13 mouse cellular contexts compared by ENCODE assay signal in genomic region chr6:72091007-72091406, GRCm38 (mm10). TPM values are rescaled to one million over a fixed set of nuclear protein-coding genes. Genes with fewer than 3 reads are reported as not detected.
DNase-seq lines count a peak whose midpoint lies in the region; ATAC-seq and TF ChIP-seq lines count a peak whose summit lies in the region.
"Had no signal": no experiment of that assay in that cellular context is flagged by ENCODE, and none has a peak within 500 bp of the region (broad histone marks: within the 10 kb centered on the region; RNA-seq: fewer than 3 reads in every experiment).

No protein-coding gene starts in this region.

- TF ChIP-seq CTCF in left cerebral cortex, adult 2 months (IDR thresholded peaks at IDR 0.05) = no peak

- ATAC-seq in kidney, embryonic 16.5 days (ENCODE audit: low FRiP score, low TSS enrichment) = peak; percentile 54; the same call in 1 of the 2 replicates
- ATAC-seq: forebrain, embryonic 13.5 days had no signal

- DNase-seq in kidney, postnatal 25 days = no peak
- DNase-seq in ES-CJ7 (ENCODE audit: low read depth, low spot score) (peak; percentile 44), ZHBTc4 (ENCODE audit: low read depth, low spot score) (peak; percentile 78)
- DNase-seq in limb, embryonic 10.5 days (ENCODE audit: low spot score) = peak; percentile 45
- DNase-seq in thymus, postnatal 14 days = no peak
- no peak for DNase-seq in left cerebral cortex, adult 2 months (ENCODE audit: extremely low spot score in 1 of 2, low spot score in 2 of 2)
- DNase-seq in gastrocnemius, postnatal 36 days = no peak
- DNase-seq: adrenal gland, adult 8-10 months; gastrocnemius, postnatal 25 days; layer of hippocampus, adult 9-11 months; liver had no signal

- no peak overlapping the region; the same call in 1 of the 2 replicates for H3K9ac ChIP-seq in kidney, embryonic 16.5 days (replicated peaks; ENCODE audit: low read length)
- H3K9ac ChIP-seq: forebrain, embryonic 13.5 days had no signal

- peaks cover 23% of the 10 kb centered on the region for H3K4me1 ChIP-seq in kidney, embryonic 16.5 days (ENCODE audit: insufficient read depth, low read length)
- peaks cover 11% of the 10 kb centered on the region for H3K4me1 ChIP-seq in limb, embryonic 10.5 days
- H3K4me1 ChIP-seq: forebrain, embryonic 13.5 days had no signal

- H3K4me2 ChIP-seq in kidney, embryonic 16.5 days (replicated peaks; ENCODE audit: low read depth, low read length) = no peak overlapping the region
- H3K4me2 ChIP-seq: forebrain, embryonic 13.5 days had no signal

- WGBS in kidney, embryonic 16.5 days = 44% methylated on average over 6 of the region's 6 CpGs
- 46% methylated on average over 6 of the region's 6 CpGs for WGBS in limb, embryonic 10.5 days

- H3K9me3 ChIP-seq in kidney, embryonic 16.5 days (ENCODE audit: low read length) = no peaks in the 10 kb centered on the region
- no peaks in the 10 kb centered on the region for H3K9me3 ChIP-seq in limb, embryonic 10.5 days (replicated peaks)
- H3K9me3 ChIP-seq: forebrain, embryonic 13.5 days had no signal

- no peaks in the 10 kb centered on the region for H3K27me3 ChIP-seq in kidney, embryonic 16.5 days (ENCODE audit: insufficient read depth, low read length)
- H3K27me3 ChIP-seq in limb, embryonic 10.5 days (ENCODE audit: low read depth, poor library complexity, severe bottlenecking) = no peaks in the 10 kb centered on the region
- H3K27me3 ChIP-seq: forebrain, embryonic 13.5 days had no signal

- no peak overlapping the region for H3K4me3 ChIP-seq in kidney, embryonic 16.5 days (ENCODE audit: low read length)
- H3K4me3 ChIP-seq in limb, embryonic 10.5 days = no peak overlapping the region
- H3K4me3 ChIP-seq in left cerebral cortex, adult 2 months = no peak overlapping the region
- H3K4me3 ChIP-seq: forebrain, embryonic 13.5 days had no signal

- H3K27ac ChIP-seq in kidney, embryonic 16.5 days (ENCODE audit: low read length) = no peak overlapping the region
- peak overlapping the region; percentile 66 for H3K27ac ChIP-seq in limb, embryonic 10.5 days
- H3K27ac ChIP-seq in left cerebral cortex, adult 2 months = no peak overlapping the region
- H3K27ac ChIP-seq: forebrain, embryonic 13.5 days had no signal

- H3K36me3 ChIP-seq in kidney, embryonic 16.5 days (ENCODE audit: insufficient read depth, low read length) = no peaks in the 10 kb centered on the region
- no peaks in the 10 kb centered on the region for H3K36me3 ChIP-seq in limb, embryonic 10.5 days

- intact Hi-C loops in left cerebral cortex, adult 2 months (cut with DNase I) = no loop called here
- intact Hi-C loops in gastrocnemius, postnatal 36 days (cut with DNase I) = loop anchor here (10.0 kb wide), 1 partner anchor 174 kb away; no protein-coding TSS in a partner anchor

RNA-seq across cellular contexts. Expression of gene St3gal5, which starts 6.4 kb away (rescaled TPM):
- polyA plus RNA-seq in kidney, embryonic 16.5 days (2015; fragmentation: Nextera tagmentation; extraction: Ambion mirVana) = 32.5 and 34.0 TPM in 2 replicates
- polyA plus RNA-seq in limb, embryonic 10.5 days (2016; fragmentation: Nextera tagmentation; extraction: Ambion mirVana) = 26.7 and 26.8 TPM in 2 replicates
- total RNA-seq in left cerebral cortex, adult 2 months (2021) = 100 to 1,000 TPM; 162 to 163 TPM
- 10 to 100 TPM; 85.0 to 99.9 TPM for total RNA-seq in gastrocnemius, postnatal 36 days (2021)

Comparison
In these comparisons a context has a peak if more than half of its experiments do, and no peak if none do; other contexts are left out.
1. DNase-seq: peak in ES-CJ7 (single experiment), ZHBTc4 (single experiment) and limb, embryonic 10.5 days (single experiment); none in kidney, postnatal 25 days (0 of 2), thymus, postnatal 14 days (single experiment), left cerebral cortex, adult 2 months (0 of 2) and gastrocnemius, postnatal 36 days (0 of 2).